Mouse (Mus musculus): ENCODE data around the gene Gemin7. TPM values are rescaled to one million over a fixed set of nuclear protein-coding genes. Genes with fewer than 3 reads are reported as not detected.

Gemin7 gene
- 113 and 137 TPM in 2 replicates for polyA plus RNA-seq (2012; rRNA removed; ENCODE audit: low replicate concordance)

DNA sequence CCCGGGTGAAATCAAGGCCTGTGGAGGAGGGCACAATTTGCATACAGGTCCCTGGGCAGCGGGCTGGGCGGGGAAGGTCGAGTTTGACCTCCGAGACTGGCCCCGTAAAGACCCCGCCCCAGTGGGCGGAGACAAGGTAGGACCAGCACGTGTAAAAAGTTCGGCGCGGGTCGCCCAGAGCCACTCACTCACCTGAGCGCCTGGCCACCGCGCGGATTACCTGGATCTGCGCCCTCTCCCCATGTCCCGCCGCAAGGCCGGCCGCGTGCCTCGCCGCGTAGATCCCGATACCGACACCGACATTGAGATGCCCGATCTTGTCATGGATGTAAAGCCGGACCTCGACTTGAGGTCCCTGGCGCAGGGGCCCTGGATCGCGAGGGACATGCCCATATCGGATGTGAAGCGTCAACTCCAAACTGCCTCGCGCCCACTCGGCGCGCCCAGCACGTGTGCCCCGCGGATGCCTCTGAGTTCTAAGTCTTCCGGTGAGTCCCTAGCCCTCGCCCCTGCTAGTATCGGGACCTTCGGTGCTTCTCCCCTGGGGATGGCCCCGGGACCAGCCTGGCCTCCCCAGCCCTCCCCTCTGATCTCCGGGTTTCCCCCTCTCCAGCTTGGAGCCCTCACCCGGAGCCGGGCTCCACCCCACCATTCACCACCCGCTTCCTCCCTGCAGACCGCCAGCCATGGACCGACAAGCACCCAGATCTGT, at the start of gene Gemin7, which contains the start of gene Zfp296:
Gene Gemin7, minus strand, starts transcription at position 455 of the 712 bp plus-strand sequence.
Gene Zfp296, plus strand, starts transcription at position 147 of the 712 bp plus-strand sequence.

DNA sequence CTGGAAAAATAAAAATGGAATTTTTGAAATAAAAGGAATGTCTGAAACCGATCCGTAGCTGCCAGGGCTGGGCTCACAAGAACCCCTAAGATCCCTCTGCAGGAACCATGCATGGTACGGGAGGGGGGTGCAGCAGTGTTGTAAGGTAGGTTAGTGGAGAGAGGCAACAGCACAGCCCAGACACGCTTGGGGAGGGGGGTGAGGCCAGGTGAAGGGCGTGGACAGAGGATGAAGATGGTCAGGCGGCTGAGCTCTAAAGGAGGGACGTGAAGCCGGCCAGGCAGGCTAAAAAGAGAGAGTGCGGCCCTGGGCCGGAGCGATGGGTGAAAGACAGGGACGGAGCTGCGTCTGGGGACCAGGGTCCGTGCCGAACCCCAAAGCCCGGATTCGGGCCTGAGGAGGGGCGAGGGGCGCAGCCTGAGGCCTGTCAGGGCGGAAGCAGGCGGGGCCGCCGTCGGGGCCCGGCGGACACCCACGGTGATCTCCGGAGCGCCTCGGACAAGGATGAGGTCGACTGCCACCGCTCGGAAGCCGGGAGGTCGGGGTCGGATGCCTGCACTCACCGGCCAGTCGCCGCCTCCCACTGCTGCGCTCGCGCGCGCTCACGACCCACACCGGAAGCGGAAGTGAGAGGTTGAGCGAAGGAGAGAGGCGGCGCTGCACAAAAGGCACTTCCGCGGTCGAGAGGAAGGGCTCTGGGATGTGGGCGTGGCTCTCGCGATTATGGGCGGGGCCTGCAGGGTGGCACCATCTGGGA, 26.6 kb upstream of the Gemin7 start, which contains the start of gene Clasrp:
Gene Clasrp, minus strand, starts transcription at position 638 of the 757 bp plus-strand sequence.

GRCm38 (mm10) chr7:19562643-19563410, 14.6 kb downstream of the Gemin7 start, which contains the start of gene Ppp1r37:
Ppp1r37 (minus strand) TSS chr7:19563076.

DNA sequence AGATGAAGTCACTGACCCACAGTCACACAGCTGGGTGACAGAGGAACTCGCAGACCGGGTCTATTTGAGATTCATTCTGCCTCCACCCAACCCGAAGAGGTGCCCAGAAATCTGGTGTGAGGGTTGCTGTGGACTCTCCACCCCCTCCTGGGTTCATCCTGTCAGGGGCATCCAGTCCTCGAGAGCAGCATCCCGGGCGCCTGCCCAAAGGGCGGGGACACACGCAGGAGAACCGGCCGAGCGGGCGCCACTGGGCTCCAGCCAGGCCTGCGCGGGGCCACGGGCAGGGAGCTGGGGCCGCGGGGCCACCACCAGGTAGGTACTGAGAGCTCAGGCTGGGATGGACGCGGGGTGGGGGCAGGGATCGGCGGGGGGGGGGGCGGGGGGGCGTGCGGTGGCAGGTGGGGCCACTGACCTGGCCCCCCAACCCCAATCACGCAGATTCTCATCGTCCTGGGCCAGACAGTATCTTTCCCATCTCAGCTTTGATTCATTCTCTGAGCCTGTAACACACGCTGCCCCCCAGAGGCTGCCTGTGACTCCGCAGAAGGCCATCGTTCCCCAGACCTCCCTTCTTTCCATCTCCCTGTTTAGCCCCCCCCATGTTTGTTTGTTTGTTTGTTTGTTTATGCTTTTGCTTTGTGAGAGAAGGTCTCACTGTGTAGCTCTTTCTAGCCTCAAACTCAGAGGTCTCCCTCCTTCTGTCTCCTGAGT, 59.6 kb downstream of the Gemin7 start, which contains the start of gene Nkpd1:
Gene Nkpd1, plus strand, starts transcription at position 187 of the 714 bp plus-strand sequence.

Other genes with a start within 250 kb of the Gemin7 start
- 66.5 and 93.4 TPM in 2 replicates for gene Ercc1, start 232.8 kb downstream of the Gemin7 start, polyA plus RNA-seq (2012; rRNA removed; ENCODE audit: low replicate concordance)
- gene Cd3eap, start 218.1 kb downstream of the Gemin7 start, polyA plus RNA-seq (2012; rRNA removed; ENCODE audit: low replicate concordance) = 5.2 and 9.0 TPM in 2 replicates
- 14.0 and 14.9 TPM in 2 replicates for gene Ppp1r13l, start 217.8 kb downstream of the Gemin7 start, polyA plus RNA-seq (2012; rRNA removed; ENCODE audit: low replicate concordance)
- gene Ercc2, start 195.6 kb downstream of the Gemin7 start, polyA plus RNA-seq (2012; rRNA removed; ENCODE audit: low replicate concordance) = 36.5 and 70.7 TPM in 2 replicates
- 1.2 and 6.2 TPM in 2 replicates for gene Klc3, start 173.5 kb downstream of the Gemin7 start, polyA plus RNA-seq (2012; rRNA removed; ENCODE audit: low replicate concordance)
- gene Ckm, start 172.8 kb downstream of the Gemin7 start, polyA plus RNA-seq (2012; rRNA removed; ENCODE audit: low replicate concordance) = 0.70 and 5.6 TPM in 2 replicates
- 18.5 and 22.2 TPM in 2 replicates for gene Mark4, start 118.8 kb downstream of the Gemin7 start, polyA plus RNA-seq (2012; rRNA removed; ENCODE audit: low replicate concordance)
- 5.4 and 8.9 TPM in 2 replicates for gene Exoc3l2, start 114.3 kb downstream of the Gemin7 start, polyA plus RNA-seq (2012; rRNA removed; ENCODE audit: low replicate concordance)
- gene Bloc1s3, start 69.2 kb downstream of the Gemin7 start, polyA plus RNA-seq (2012; rRNA removed; ENCODE audit: low replicate concordance) = 10.2 and 10.3 TPM in 2 replicates
- gene Trappc6a, start 69.2 kb downstream of the Gemin7 start, polyA plus RNA-seq (2012; rRNA removed; ENCODE audit: low replicate concordance) = 57.2 and 69.0 TPM in 2 replicates
- gene Nkpd1, start 59.8 kb downstream of the Gemin7 start, polyA plus RNA-seq (2012; rRNA removed; ENCODE audit: low replicate concordance) = 0.12 and 0.17 TPM in 2 replicates
- 86.6 and 114 TPM in 2 replicates for gene Ppp1r37, start 14.5 kb downstream of the Gemin7 start, polyA plus RNA-seq (2012; rRNA removed; ENCODE audit: low replicate concordance)
- 3.0 and 3.7 TPM in 2 replicates for gene Zfp296, start 308 bp downstream of the Gemin7 start, polyA plus RNA-seq (2012; rRNA removed; ENCODE audit: low replicate concordance)
- gene Clasrp, start 26.9 kb upstream of the Gemin7 start, polyA plus RNA-seq (2012; rRNA removed; ENCODE audit: low replicate concordance) = 61.1 and 124 TPM in 2 replicates
- gene Relb, start 51.8 kb upstream of the Gemin7 start, polyA plus RNA-seq (2012; rRNA removed; ENCODE audit: low replicate concordance) = 28.9 TPM in 2 replicates
- gene Clptm1, start 87.4 kb upstream of the Gemin7 start, polyA plus RNA-seq (2012; rRNA removed; ENCODE audit: low replicate concordance) = 164 and 172 TPM in 2 replicates
- 7.1 and 7.5 TPM in 2 replicates for gene Apoc2, start 100.3 kb upstream of the Gemin7 start, polyA plus RNA-seq (2012; rRNA removed; ENCODE audit: low replicate concordance)
- gene Gm44805, start 103.8 kb upstream of the Gemin7 start, polyA plus RNA-seq (2012; rRNA removed; ENCODE audit: low replicate concordance) = 0.23 and 0.77 TPM in 2 replicates
- 1.8 and 3.5 TPM in 2 replicates for gene Apoc4, start 103.9 kb upstream of the Gemin7 start, polyA plus RNA-seq (2012; rRNA removed; ENCODE audit: low replicate concordance)
- 41.6 and 87.3 TPM in 2 replicates for gene Apoc1, start 115.1 kb upstream of the Gemin7 start, polyA plus RNA-seq (2012; rRNA removed; ENCODE audit: low replicate concordance)
- gene Apoe, start 121.6 kb upstream of the Gemin7 start, polyA plus RNA-seq (2012; rRNA removed; ENCODE audit: low replicate concordance) = 3,005 and 3,861 TPM in 2 replicates
- 93.4 and 95.3 TPM in 2 replicates for gene Tomm40, start 137.8 kb upstream of the Gemin7 start, polyA plus RNA-seq (2012; rRNA removed; ENCODE audit: low replicate concordance)
- gene Nectin2, start 172.9 kb upstream of the Gemin7 start, polyA plus RNA-seq (2012; rRNA removed; ENCODE audit: low replicate concordance) = 51.4 and 81.3 TPM in 2 replicates
- gene Bcam, start 193.4 kb upstream of the Gemin7 start, polyA plus RNA-seq (2012; rRNA removed; ENCODE audit: low replicate concordance) = 158 and 187 TPM in 2 replicates
- gene Cblc, start 219.2 kb upstream of the Gemin7 start, polyA plus RNA-seq (2012; rRNA removed; ENCODE audit: low replicate concordance) = 0.19 and 14.1 TPM in 2 replicates
- 21.1 and 29.7 TPM in 2 replicates for gene Bcl3, start 245.2 kb upstream of the Gemin7 start, polyA plus RNA-seq (2012; rRNA removed; ENCODE audit: low replicate concordance)

Measured in subcutaneous adipose tissue, adult 2 months (tissue).